Mouse (Mus musculus) C2C12 (cell line): ENCODE data around the gene Sardh.

Source experiments
- CTCF ChIP-seq: IDR thresholded peaks from one replicate; pipeline ENCODE4 v1.5.1; 2011; ENCODE audit not compliant: control insufficient read depth, insufficient read depth, insufficient read length
- MYOD1 ChIP-seq: IDR thresholded peaks from one replicate; pipeline ENCODE4 v1.6.1; 2011; ENCODE audit warnings: low read depth; ENCODE audit not compliant: control insufficient read depth, insufficient read length

DNA sequence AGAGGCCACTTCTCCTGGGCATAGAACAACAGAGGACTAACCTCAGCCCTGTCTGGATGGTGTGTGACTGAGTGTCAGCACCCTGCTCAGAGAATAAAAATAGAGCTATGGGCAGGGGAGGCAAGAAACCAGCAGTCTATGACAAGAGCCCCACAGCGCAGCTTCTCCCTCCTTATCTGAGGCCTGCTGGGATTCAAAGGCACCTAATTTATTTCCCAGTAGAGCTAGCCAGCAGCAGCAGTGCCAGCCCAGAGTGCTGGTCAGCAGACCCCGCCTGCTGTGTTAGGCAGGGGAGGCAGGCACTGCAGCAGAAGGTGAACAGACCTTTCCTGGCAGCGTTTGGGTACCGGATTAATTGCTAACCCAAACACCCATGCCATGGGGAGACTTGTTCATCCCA lies 66.2 kb downstream of the Sardh start:
- TF ChIP-seq CTCF, result no peak
- TF ChIP-seq MYOD1, result no peak
